Mouse (Mus musculus): ENCODE data around the gene Abcb8. TPM values are rescaled to one million over a fixed set of nuclear protein-coding genes. Genes with fewer than 3 reads are reported as not detected.

The Abcb8 gene
- total RNA-seq, 1 experiment: 46.5 TPM

DNA sequence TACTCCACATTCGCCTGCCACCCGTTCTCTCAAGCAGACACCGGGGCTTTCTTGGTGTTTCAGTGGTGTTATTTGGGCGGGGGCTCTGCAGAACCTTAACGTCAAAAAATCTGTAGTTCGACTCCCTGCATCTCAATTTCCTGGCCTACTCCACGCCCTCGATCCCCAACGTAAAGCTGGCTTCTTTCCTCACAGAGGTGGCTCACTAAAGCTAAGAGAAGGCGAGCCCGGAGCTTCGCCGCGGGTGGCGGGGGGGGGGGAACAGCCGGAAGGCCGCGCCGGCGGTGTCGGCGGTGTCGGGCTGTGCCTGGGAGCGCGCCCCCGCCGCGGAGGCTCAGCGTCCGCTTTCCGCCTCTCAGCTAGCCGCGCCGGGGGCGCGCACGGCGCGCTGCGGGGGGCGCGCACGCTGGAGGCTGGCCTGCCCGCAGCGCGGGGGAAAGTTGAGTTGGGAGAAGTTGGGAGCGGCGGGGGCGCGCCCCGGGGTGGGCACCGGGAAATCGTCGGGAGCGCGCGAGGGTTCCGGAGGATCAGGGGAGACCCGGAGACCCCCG, 31.5 kb downstream of the Abcb8 start:
- TF ChIP-seq MAFK (IDR thresholded peaks at IDR 0.05; ENCODE audit: insufficient read depth, low read depth, low read length) (no peak), HCFC1 (IDR thresholded peaks at IDR 0.05; ENCODE audit: borderline replicate concordance, insufficient read depth, low read length) (peak; percentile 58; the same call in 1 of the 2 replicates)
- peaks cover under 1% of the 10 kb centered on the region; the same call in 1 of the 2 replicates for H3K36me3 ChIP-seq (ENCODE audit: control insufficient read depth, insufficient read depth, low read length, poor library complexity, severe bottlenecking)
- in situ Hi-C loops (cut with MboI; ENCODE audit: low sequenced_read_pairs in 2 of 2, unreplicated experiment in 2 of 2): no loop called here
- no peaks in the 10 kb centered on the region for H3K9me3 ChIP-seq (ENCODE audit: control insufficient read depth, insufficient read depth, low read depth, low read length)
- peaks cover 4 to 27% of the 10 kb centered on the region in 2 experiments; a peak in 2 of 4 replicates for H3K4me1 ChIP-seq (ENCODE audit: control insufficient read depth in 2 of 2, insufficient read depth in 2 of 2, low read length in 2 of 2, poor library complexity in 1 of 2)
- H3K4me3 ChIP-seq (ENCODE audit: insufficient read depth in 1 of 2, low read depth in 1 of 2, low read length in 2 of 2, poor library complexity in 1 of 2, severe bottlenecking in 1 of 2): peak overlapping the region; percentile 70 to 76
- DNase-seq (ENCODE audit: low read depth, low spot score): no peak
- no peak overlapping the region for H3K27ac ChIP-seq (ENCODE audit: insufficient read depth, low read depth, low read length, poor library complexity, severe bottlenecking)
- peak overlapping the region; percentile 68 for H3K9ac ChIP-seq (ENCODE audit: insufficient read depth, low read depth, low read length, poor library complexity, severe bottlenecking)

DNA sequence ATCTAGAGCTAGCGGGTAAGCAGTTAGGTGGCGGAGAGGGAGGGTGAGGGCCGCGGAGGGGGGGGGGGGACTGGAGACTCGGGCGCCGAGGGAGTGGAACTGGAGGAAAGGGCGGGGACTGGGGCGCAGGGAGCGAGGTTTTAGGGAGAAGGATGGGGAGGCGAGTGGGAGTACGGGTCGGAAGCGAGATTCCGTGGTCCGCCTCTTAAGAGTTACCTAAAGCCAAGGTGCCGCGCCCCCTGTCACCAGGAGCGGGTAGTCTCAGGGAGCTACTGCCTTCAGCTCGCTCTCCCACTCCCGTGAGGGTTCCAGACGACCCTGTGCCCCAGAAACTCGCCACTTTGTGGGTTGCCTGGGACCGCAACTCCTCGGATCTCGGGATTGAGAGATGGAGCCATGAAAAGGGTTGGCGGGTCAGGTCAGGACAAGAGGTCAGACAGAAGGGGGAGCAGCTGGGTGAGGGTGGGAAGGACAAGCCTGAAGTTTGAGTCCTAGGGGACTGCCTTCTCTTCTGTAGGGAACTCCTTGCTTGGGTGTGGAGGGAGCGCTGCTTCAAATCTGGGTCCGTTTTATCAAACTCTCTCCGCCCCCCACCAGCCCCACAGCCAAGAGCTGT, 32.1 kb downstream of the Abcb8 start:
- H3K9me3 ChIP-seq (ENCODE audit: control insufficient read depth, insufficient read depth, low read depth, low read length): no peaks in the 10 kb centered on the region
- H3K4me1 ChIP-seq (ENCODE audit: control insufficient read depth in 2 of 2, insufficient read depth in 2 of 2, low read length in 2 of 2, poor library complexity in 1 of 2): peaks cover 4 to 27% of the 10 kb centered on the region in 2 experiments; a peak in 2 of 4 replicates
- in situ Hi-C loops (cut with MboI; ENCODE audit: low sequenced_read_pairs in 2 of 2, unreplicated experiment in 2 of 2): no loop called here
- no peak for DNase-seq (ENCODE audit: low read depth, low spot score)
- H3K4me3 ChIP-seq (ENCODE audit: insufficient read depth in 1 of 2, low read depth in 1 of 2, low read length in 2 of 2, poor library complexity in 1 of 2, severe bottlenecking in 1 of 2): peak overlapping the region; percentile 70 to 76
- H3K27ac ChIP-seq (ENCODE audit: insufficient read depth, low read depth, low read length, poor library complexity, severe bottlenecking): no peak overlapping the region
- TF ChIP-seq ZC3H11A (IDR thresholded peaks at IDR 0.05; ENCODE audit: borderline replicate concordance, low read depth, low read length) (no peak), MAFK (IDR thresholded peaks at IDR 0.05; ENCODE audit: insufficient read depth, low read depth, low read length) (no peak), HCFC1 (IDR thresholded peaks at IDR 0.05; ENCODE audit: borderline replicate concordance, insufficient read depth, low read length) (no peak), CHD2 (IDR thresholded peaks at IDR 0.05; ENCODE audit: low read depth, low read length) (no peak), ZNF384 (IDR thresholded peaks at IDR 0.05; ENCODE audit: low read depth, low read length) (no peak)
- peak overlapping the region; percentile 68 for H3K9ac ChIP-seq (ENCODE audit: insufficient read depth, low read depth, low read length, poor library complexity, severe bottlenecking)
- peaks cover 3% of the 10 kb centered on the region; the same call in 1 of the 2 replicates for H3K36me3 ChIP-seq (ENCODE audit: control insufficient read depth, insufficient read depth, low read length, poor library complexity, severe bottlenecking)

DNA sequence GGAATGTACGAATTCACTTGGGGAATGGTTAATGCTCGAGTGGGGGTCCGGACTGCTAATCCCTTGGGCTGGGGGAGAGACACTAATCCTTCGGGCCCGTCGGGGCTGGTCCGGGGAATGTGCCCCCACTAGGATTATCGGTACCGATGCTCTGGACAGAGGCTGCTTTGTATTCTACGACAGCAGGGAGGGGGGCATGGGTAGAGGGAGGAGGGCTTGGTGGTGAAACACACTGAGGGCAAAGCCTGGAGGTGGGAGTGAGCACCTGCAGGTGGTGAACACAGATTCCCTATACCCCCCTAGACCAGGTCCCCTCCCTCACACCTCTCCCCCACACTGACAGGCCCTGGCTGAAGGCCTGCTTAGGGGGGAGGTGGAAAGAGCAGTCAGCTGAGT, 32.6 kb downstream of the Abcb8 start:
- H3K9me3 ChIP-seq (ENCODE audit: control insufficient read depth, insufficient read depth, low read depth, low read length): no peaks in the 10 kb centered on the region
- H3K9ac ChIP-seq (ENCODE audit: insufficient read depth, low read depth, low read length, poor library complexity, severe bottlenecking): no peak overlapping the region
- DNase-seq (ENCODE audit: low read depth, low spot score): no peak
- peak overlapping the region; percentile 70 to 76 for H3K4me3 ChIP-seq (ENCODE audit: insufficient read depth in 1 of 2, low read depth in 1 of 2, low read length in 2 of 2, poor library complexity in 1 of 2, severe bottlenecking in 1 of 2)
- no peak for TF ChIP-seq MAFK (IDR thresholded peaks at IDR 0.05; ENCODE audit: insufficient read depth, low read depth, low read length)
- no peak for TF ChIP-seq ZC3H11A (IDR thresholded peaks at IDR 0.05; ENCODE audit: borderline replicate concordance, low read depth, low read length)
- no peak for TF ChIP-seq ZNF384 (IDR thresholded peaks at IDR 0.05; ENCODE audit: low read depth, low read length)
- no peak for TF ChIP-seq CHD2 (IDR thresholded peaks at IDR 0.05; ENCODE audit: low read depth, low read length)
- TF ChIP-seq HCFC1 (IDR thresholded peaks at IDR 0.05; ENCODE audit: borderline replicate concordance, insufficient read depth, low read length): no peak
- H3K36me3 ChIP-seq (ENCODE audit: control insufficient read depth, insufficient read depth, low read length, poor library complexity, severe bottlenecking): peaks cover 3% of the 10 kb centered on the region; the same call in 1 of the 2 replicates
- in situ Hi-C loops (cut with MboI; ENCODE audit: low sequenced_read_pairs in 2 of 2, unreplicated experiment in 2 of 2): no loop called here
- H3K27ac ChIP-seq (ENCODE audit: insufficient read depth, low read depth, low read length, poor library complexity, severe bottlenecking): no peak overlapping the region
- H3K4me1 ChIP-seq (ENCODE audit: control insufficient read depth in 2 of 2, insufficient read depth in 2 of 2, low read length in 2 of 2, poor library complexity in 1 of 2): peaks cover 4 to 27% of the 10 kb centered on the region in 2 experiments; a peak in 2 of 4 replicates

DNA sequence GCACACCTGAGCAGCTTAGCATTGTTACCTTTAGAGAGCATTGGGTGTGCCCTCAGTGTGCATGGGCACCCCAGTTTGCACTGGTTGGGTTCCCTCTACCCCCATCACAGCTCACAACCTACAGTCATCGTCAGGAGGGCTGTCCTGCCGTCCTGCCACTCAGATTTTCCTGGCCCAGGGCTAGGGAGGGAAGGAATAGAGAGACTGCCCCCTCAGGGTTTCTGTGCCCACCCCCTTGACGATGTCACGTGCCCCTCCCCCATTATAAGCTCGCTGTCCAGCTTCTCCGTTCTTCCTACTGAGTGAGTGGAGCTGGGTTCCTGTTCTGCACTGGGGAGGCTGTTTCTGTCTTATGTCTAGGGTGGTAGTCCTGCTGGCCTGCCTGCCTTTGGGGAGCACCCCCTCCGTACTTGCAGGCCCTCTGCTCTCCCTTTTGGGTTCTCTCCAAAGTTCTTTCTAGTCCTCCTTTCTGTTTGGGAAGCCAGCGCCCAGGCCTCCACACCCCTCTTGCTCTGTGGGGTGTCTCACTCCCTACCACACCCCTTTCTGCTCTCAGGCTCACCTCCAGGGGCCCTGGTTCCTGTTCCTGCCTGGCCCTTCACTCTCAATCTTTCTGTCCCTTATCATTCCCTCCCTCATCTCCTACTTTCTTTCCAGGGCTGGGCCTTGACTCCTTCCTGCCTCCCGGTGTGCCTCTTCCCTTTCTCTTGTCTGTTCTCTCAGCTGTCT, 33.3 kb downstream of the Abcb8 start:
- Histone ChIP-seq H3K4me1 (ENCODE audit: control insufficient read depth in 2 of 2, insufficient read depth in 2 of 2, low read length in 2 of 2, poor library complexity in 1 of 2) (peaks cover 4 to 27% of the 10 kb centered on the region in 2 experiments; a peak in 2 of 4 replicates), H3K4me3 (ENCODE audit: insufficient read depth in 1 of 2, low read depth in 1 of 2, low read length in 2 of 2, poor library complexity in 1 of 2, severe bottlenecking in 1 of 2) (no peak overlapping the region), H3K9me3 (ENCODE audit: control insufficient read depth, insufficient read depth, low read depth, low read length) (no peaks in the 10 kb centered on the region), H3K9ac (ENCODE audit: insufficient read depth, low read depth, low read length, poor library complexity, severe bottlenecking) (no peak overlapping the region), H3K36me3 (ENCODE audit: control insufficient read depth, insufficient read depth, low read length, poor library complexity, severe bottlenecking) (peaks cover 10% of the 10 kb centered on the region), H3K27ac (ENCODE audit: insufficient read depth, low read depth, low read length, poor library complexity, severe bottlenecking) (no peak overlapping the region)
- in situ Hi-C loops (cut with MboI; ENCODE audit: low sequenced_read_pairs in 2 of 2, unreplicated experiment in 2 of 2): no loop called here
- TF ChIP-seq ZC3H11A (IDR thresholded peaks at IDR 0.05; ENCODE audit: borderline replicate concordance, low read depth, low read length) (no peak), CHD2 (IDR thresholded peaks at IDR 0.05; ENCODE audit: low read depth, low read length) (no peak), MAFK (IDR thresholded peaks at IDR 0.05; ENCODE audit: insufficient read depth, low read depth, low read length) (no peak), ZNF384 (IDR thresholded peaks at IDR 0.05; ENCODE audit: low read depth, low read length) (no peak), HCFC1 (IDR thresholded peaks at IDR 0.05; ENCODE audit: borderline replicate concordance, insufficient read depth, low read length) (no peak)
- no peak for DNase-seq (ENCODE audit: low read depth, low spot score)

Data from ES-E14 (cell line).